Mouse (Mus musculus) right cerebral cortex, postnatal 4 days (tissue): ENCODE measurements around the gene H2-Aa.

ENCODE experiments used
- DNase-seq: peaks from one replicate; pipeline ENCODE4 v3.0.0-alpha.2; 2022

Gene H2-Aa

GRCm38 (mm10) chr17:34299356-34299755 is 11.7 kb upstream of the H2-Aa start:
- DNase-seq, result no peak

GRCm38 (mm10) chr17:34295891-34296794 is 8.5 kb upstream of the H2-Aa start:
- DNase-seq, result peak; percentile 18

- DNase-seq, result no peak
These were observed 7.7 kb upstream of the H2-Aa start for GRCm38 (mm10) chr17:34295307-34295706.

GRCm38 (mm10) chr17:34294249-34294648 is 6.6 kb upstream of the H2-Aa start:
- no peak for DNase-seq

- no peak for DNase-seq
These were observed 5.9 kb upstream of the H2-Aa start for GRCm38 (mm10) chr17:34293533-34293932.

- DNase-seq, result no peak
These were observed 4.9 kb upstream of the H2-Aa start for GRCm38 (mm10) chr17:34292570-34292969.

- peak; percentile 81 for DNase-seq
These were observed 4.0 kb upstream of the H2-Aa start for GRCm38 (mm10) chr17:34291609-34292008.

GRCm38 (mm10) chr17:34288131-34288530 is 508 bp upstream of the H2-Aa start:
- no peak for DNase-seq

- no peak for DNase-seq
These were observed 624 bp downstream of the H2-Aa start for GRCm38 (mm10) chr17:34286999-34287398.

GRCm38 (mm10) chr17:34286501-34286900 is 1.1 kb downstream of the H2-Aa start:
- DNase-seq, result no peak

- no peak for DNase-seq
These were observed 1.8 kb downstream of the H2-Aa start for GRCm38 (mm10) chr17:34285848-34286247.

GRCm38 (mm10) chr17:34285371-34285770 is 2.3 kb downstream of the H2-Aa start:
- no peak for DNase-seq

GRCm38 (mm10) chr17:34281836-34282235 is 5.8 kb downstream of the H2-Aa start:
- DNase-seq, result no peak

- no peak for DNase-seq
These were observed 7.1 kb downstream of the H2-Aa start for GRCm38 (mm10) chr17:34280499-34281038.

GRCm38 (mm10) chr17:34272102-34272501 is 15.5 kb downstream of the H2-Aa start:
- DNase-seq, result no peak

GRCm38 (mm10) chr17:34270940-34271339 is 16.7 kb downstream of the H2-Aa start:
- no peak for DNase-seq

- DNase-seq, result no peak
These were observed 17.4 kb downstream of the H2-Aa start for GRCm38 (mm10) chr17:34270230-34270629.

- no peak for DNase-seq
These were observed 17.8 kb downstream of the H2-Aa start for GRCm38 (mm10) chr17:34269817-34270216.

GRCm38 (mm10) chr17:34268748-34269147 is 18.9 kb downstream of the H2-Aa start:
- DNase-seq, result no peak

- no peak for DNase-seq
These were observed 19.4 kb downstream of the H2-Aa start for GRCm38 (mm10) chr17:34268262-34268661.

GRCm38 (mm10) chr17:34264452-34265351 is 22.9 kb downstream of the H2-Aa start:
- no peak for DNase-seq

- DNase-seq, result no peak
These were observed 23.7 kb downstream of the H2-Aa start for GRCm38 (mm10) chr17:34263811-34264371.

- peak; percentile 61 for DNase-seq
These were observed 24.6 kb downstream of the H2-Aa start for GRCm38 (mm10) chr17:34263068-34263467.
